Comparison of ENCODE assay signal across 8 mouse cellular contexts in the genomic region with DNA sequence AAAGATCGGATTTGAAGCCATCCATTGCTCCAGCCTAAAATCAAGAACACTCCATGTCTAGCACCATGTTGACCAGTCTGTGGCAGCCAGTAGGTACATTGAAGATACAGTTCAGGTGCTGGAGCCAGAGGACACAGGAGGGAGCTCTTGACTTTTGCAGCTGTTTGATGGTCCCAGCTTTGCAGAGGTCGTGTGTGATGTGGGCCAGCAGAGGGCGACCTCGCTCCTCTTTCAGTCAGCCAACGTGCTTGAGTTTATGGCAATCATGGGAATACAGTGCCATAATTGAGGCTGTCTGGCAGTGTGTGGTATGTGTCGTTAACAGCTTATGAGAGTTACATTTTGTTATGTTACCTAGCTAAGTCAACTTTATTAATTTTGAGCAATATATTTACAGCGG. TPM values are rescaled to one million over a fixed set of nuclear protein-coding genes. Genes with fewer than 3 reads are reported as not detected.
A peak's percentile ranks its signal among the peaks of the same experiment; 100 is the strongest.
DNase-seq lines count a peak whose midpoint lies in the region; ATAC-seq and TF ChIP-seq lines count a peak whose summit lies in the region.

No protein-coding gene starts in this region.

- ATAC-seq in forebrain, embryonic 12.5 days (ENCODE audit: low FRiP score), result peak; percentile 71
- ATAC-seq in lung, embryonic 14.5 days (ENCODE audit: insufficient read depth), result peak; percentile 60; the same call in 1 of the 2 replicates

- no peak overlapping the region for H3K27ac ChIP-seq in forebrain, embryonic 12.5 days
- no peak overlapping the region for H3K27ac ChIP-seq in layer of hippocampus, adult 2 months
- no peak overlapping the region for H3K27ac ChIP-seq in lung, embryonic 14.5 days (ENCODE audit: low read depth)

- peaks cover 10% of the 10 kb centered on the region for H3K36me3 ChIP-seq in forebrain, embryonic 12.5 days (replicated peaks)
- H3K36me3 ChIP-seq in lung, embryonic 14.5 days (ENCODE audit: insufficient read depth), result peaks cover 18% of the 10 kb centered on the region; the same call in 1 of the 2 replicates

- no peak overlapping the region for H3K4me3 ChIP-seq in forebrain, embryonic 12.5 days (replicated peaks)
- H3K4me3 ChIP-seq in layer of hippocampus, adult 2 months, result no peak overlapping the region
- no peak overlapping the region for H3K4me3 ChIP-seq in lung, embryonic 14.5 days (ENCODE audit: low read depth, low read length)

- H3K9me3 ChIP-seq in forebrain, embryonic 12.5 days, result no peaks in the 10 kb centered on the region
- H3K9me3 ChIP-seq in lung, embryonic 14.5 days (ENCODE audit: low read depth, low read length), result no peaks in the 10 kb centered on the region

- DNase-seq in ES-CJ7 (ENCODE audit: low read depth, low spot score), result peak; percentile 83
- DNase-seq in c-Kit-positive CD71-positive TER-119-negative erythroid progenitor cells, embryonic 14.5 days (ENCODE audit: low read depth), result peak; percentile 61
- peak; percentile 72 to 79 for DNase-seq in heart, postnatal 36 days
- DNase-seq in layer of hippocampus, adult 2 months (ENCODE audit: low spot score in 2 of 2), result peak; percentile 80 to 81
- peak; percentile 86 for DNase-seq in lung, embryonic 14.5 days
- DNase-seq in ovary, postnatal 10 days (ENCODE audit: low spot score), result peak; percentile 39
- peak; percentile 80 for DNase-seq in thymus, postnatal 14 days

- H3K9ac ChIP-seq in forebrain, embryonic 12.5 days, result no peak overlapping the region
- H3K9ac ChIP-seq in lung, embryonic 14.5 days, result no peak overlapping the region

- peaks cover 10% of the 10 kb centered on the region for H3K4me1 ChIP-seq in forebrain, embryonic 12.5 days
- H3K4me1 ChIP-seq in lung, embryonic 14.5 days (ENCODE audit: insufficient read depth), result no peaks in the 10 kb centered on the region

- H3K27me3 ChIP-seq in forebrain, embryonic 12.5 days, result peaks cover 5% of the 10 kb centered on the region; the same call in 1 of the 2 replicates
- no peaks in the 10 kb centered on the region for H3K27me3 ChIP-seq in lung, embryonic 14.5 days (ENCODE audit: insufficient read depth, low read length)

- intact Hi-C loops in heart, postnatal 36 days (cut with DNase I), result loop anchor here (1.0 kb wide), 2 partner anchors 49 to 102 kb away; no protein-coding TSS in a partner anchor

- H3K4me2 ChIP-seq in forebrain, embryonic 12.5 days, result no peak overlapping the region
- no peak overlapping the region for H3K4me2 ChIP-seq in lung, embryonic 14.5 days

- TF ChIP-seq CTCF in layer of hippocampus, adult 2 months (conservative IDR thresholded peaks at IDR 0.05), result peak; percentile 95
- TF ChIP-seq CTCF in lung, embryonic 14.5 days (IDR thresholded peaks at IDR 0.05; ENCODE audit: low read depth), result peak; percentile 95

- 19% methylated on average over 7 of the region's 7 CpGs for WGBS in forebrain, embryonic 12.5 days
- WGBS in lung, embryonic 14.5 days, result 17% methylated on average over 7 of the region's 7 CpGs

RNA-seq across cellular contexts. Expression of gene Uvssa, which starts 15.5 kb away (rescaled TPM):
- polyA plus RNA-seq in forebrain, embryonic 12.5 days (2016; fragmentation: Nextera tagmentation; extraction: Ambion mirVana), result 8.0 and 9.0 TPM in 2 replicates
- total RNA-seq in heart, postnatal 36 days (2021), result 1 to 10 TPM; 2.8 to 4.0 TPM
- total RNA-seq in layer of hippocampus, adult 2 months (2021), result 1 to 10 TPM; 5.9 to 7.0 TPM
- 8.2 and 8.4 TPM in 2 replicates for polyA plus RNA-seq in lung, embryonic 14.5 days (2014; fragmentation: Nextera tagmentation; extraction: Ambion mirVana)

RNA-seq across cellular contexts. Expression of gene Nkx1-1, which starts 40.0 kb away (rescaled TPM):
- not detected in 2 replicates for polyA plus RNA-seq in forebrain, embryonic 12.5 days (2016; fragmentation: Nextera tagmentation; extraction: Ambion mirVana)
- total RNA-seq in heart, postnatal 36 days (2021), result not detected
- not detected for total RNA-seq in layer of hippocampus, adult 2 months (2021)
- not detected in 2 replicates for polyA plus RNA-seq in lung, embryonic 14.5 days (2014; fragmentation: Nextera tagmentation; extraction: Ambion mirVana)

RNA-seq across cellular contexts. Expression of gene Maea, which starts 58.5 kb away (rescaled TPM):
- polyA plus RNA-seq in forebrain, embryonic 12.5 days (2016; fragmentation: Nextera tagmentation; extraction: Ambion mirVana), result 114 and 115 TPM in 2 replicates
- 10 to 100 TPM; 81.0 to 86.1 TPM for total RNA-seq in heart, postnatal 36 days (2021)
- 10 to 100 TPM; 93.7 to 97.5 TPM for total RNA-seq in layer of hippocampus, adult 2 months (2021)
- polyA plus RNA-seq in lung, embryonic 14.5 days (2014; fragmentation: Nextera tagmentation; extraction: Ambion mirVana), result 125 and 127 TPM in 2 replicates
